Mouse (Mus musculus) lung, postnatal 4 days (tissue): Measurements from ENCODE around the gene As3mt.

Experiments used
- DNase-seq, 2 experiments: peaks; one replicate each; pipeline ENCODE4 v3.0.0; 2021

The As3mt gene

GRCm38 (mm10) chr19:46707296-46708151 lies at the start of gene As3mt:
TSS of gene As3mt (plus strand) at chr19:46707458.
- peak; percentile 84 to 86 for DNase-seq

GRCm38 (mm10) chr19:46658348-46658747 lies 48.9 kb upstream of the As3mt start:
- no peak for DNase-seq

GRCm38 (mm10) chr19:46658851-46659250 lies 48.4 kb upstream of the As3mt start:
- no peak for DNase-seq

- DNase-seq, result no peak
Measured at GRCm38 (mm10) chr19:46661511-46661910, 45.7 kb upstream of the As3mt start.

- no peak for DNase-seq
Measured at GRCm38 (mm10) chr19:46662214-46662613, 45.0 kb upstream of the As3mt start.

- no peak for DNase-seq
Measured at GRCm38 (mm10) chr19:46662784-46663183, 44.5 kb upstream of the As3mt start.

- no peak for DNase-seq
Measured at GRCm38 (mm10) chr19:46665474-46665873, 41.8 kb upstream of the As3mt start.

GRCm38 (mm10) chr19:46667300-46667699 lies 40.0 kb upstream of the As3mt start:
- no peak for DNase-seq

GRCm38 (mm10) chr19:46668263-46668662 lies 39.0 kb upstream of the As3mt start:
- DNase-seq, result no peak

- DNase-seq, result no peak
Measured at GRCm38 (mm10) chr19:46669802-46670201, 37.5 kb upstream of the As3mt start.

- DNase-seq, result peak; percentile 50 to 71
Measured at GRCm38 (mm10) chr19:46670691-46671090, 36.6 kb upstream of the As3mt start.

- no peak for DNase-seq
Measured at GRCm38 (mm10) chr19:46672766-46673418, 34.4 kb upstream of the As3mt start, which contains the start of gene Cyp17a1. TSS of gene Cyp17a1 (minus strand) at chr19:46673172.

- no peak for DNase-seq
Measured at GRCm38 (mm10) chr19:46675641-46676040, 31.6 kb upstream of the As3mt start.

- DNase-seq, result no peak
Measured at GRCm38 (mm10) chr19:46679720-46680383, 27.4 kb upstream of the As3mt start.

- peak; percentile 88 to 90 for DNase-seq
Measured at GRCm38 (mm10) chr19:46689460-46690372, 17.5 kb upstream of the As3mt start, which contains the start of gene Borcs7. TSS of gene Borcs7 (plus strand) at chr19:46689906.

- no peak for DNase-seq
Measured at GRCm38 (mm10) chr19:46690387-46690786, 16.9 kb upstream of the As3mt start.

GRCm38 (mm10) chr19:46691078-46691477 lies 16.2 kb upstream of the As3mt start:
- DNase-seq, result no peak

GRCm38 (mm10) chr19:46693146-46693545 lies 14.1 kb upstream of the As3mt start:
- no peak for DNase-seq

- no peak for DNase-seq
Measured at GRCm38 (mm10) chr19:46696482-46696881, 10.8 kb upstream of the As3mt start.

- no peak for DNase-seq
Measured at GRCm38 (mm10) chr19:46696943-46697342, 10.3 kb upstream of the As3mt start.

GRCm38 (mm10) chr19:46697840-46698517 lies 9.3 kb upstream of the As3mt start:
- DNase-seq, result no peak

GRCm38 (mm10) chr19:46699011-46699481 lies 8.2 kb upstream of the As3mt start:
- no peak for DNase-seq
